Mouse (Mus musculus) heart, adult 8-10 months (tissue): ENCODE results near the gene Samd9l. TPM values are rescaled to one million over a fixed set of nuclear protein-coding genes. Genes with fewer than 3 reads are reported as not detected.
"Not testable (repeated sequence)": the region's sequence is repeated elsewhere in the genome, so short reads cannot be mapped to it uniquely, and the experiment has no call there.

Source experiments
- DNase-seq: peaks from one replicate; pipeline ENCODE4 v3.0.0; 2022; ENCODE audit warnings: low spot score
- total RNA-seq, 4 experiments: library from RNA; stranded (reverse); gene quantifications; 2 replicates each; pipeline ENCODE4 v1.2.4; 2022

The Samd9l gene
- total RNA-seq: 1 to 10 TPM; 5.7 to 9.1 (median 7.9) TPM

GRCm38 (mm10) chr6:3399340-3400068, at the start of gene Samd9l:
Samd9l (minus strand) TSS chr6:3399572.
- DNase-seq: peak; percentile 92

- peak; percentile 77 for DNase-seq
These were observed 48.0 kb upstream of the Samd9l start for GRCm38 (mm10) chr6:3447404-3447803.

- no peak for DNase-seq
These were observed 44.5 kb upstream of the Samd9l start for GRCm38 (mm10) chr6:3443905-3444304.

DNA sequence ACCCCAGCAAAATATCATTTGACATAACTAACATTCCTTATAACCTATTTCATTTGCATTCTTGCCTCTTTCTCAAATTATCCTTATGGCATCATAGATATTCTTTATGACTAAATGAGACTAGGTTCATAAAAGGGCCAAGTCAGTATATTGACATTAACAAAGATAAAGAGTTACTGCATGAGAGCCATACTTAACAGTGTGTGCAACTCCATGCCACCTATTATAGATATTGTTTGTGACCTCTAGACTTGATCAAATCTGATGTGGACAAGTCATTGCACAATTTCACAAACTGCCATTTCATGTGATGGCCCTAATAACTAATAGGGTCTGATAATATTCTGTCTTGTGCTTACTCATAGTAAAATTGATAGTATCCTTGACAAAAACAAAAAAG, 36.7 kb upstream of the Samd9l start:
- DNase-seq: no peak

- DNase-seq: not testable (repeated sequence)
These were observed 31.6 kb upstream of the Samd9l start for GRCm38 (mm10) chr6:3430976-3431375.

DNA sequence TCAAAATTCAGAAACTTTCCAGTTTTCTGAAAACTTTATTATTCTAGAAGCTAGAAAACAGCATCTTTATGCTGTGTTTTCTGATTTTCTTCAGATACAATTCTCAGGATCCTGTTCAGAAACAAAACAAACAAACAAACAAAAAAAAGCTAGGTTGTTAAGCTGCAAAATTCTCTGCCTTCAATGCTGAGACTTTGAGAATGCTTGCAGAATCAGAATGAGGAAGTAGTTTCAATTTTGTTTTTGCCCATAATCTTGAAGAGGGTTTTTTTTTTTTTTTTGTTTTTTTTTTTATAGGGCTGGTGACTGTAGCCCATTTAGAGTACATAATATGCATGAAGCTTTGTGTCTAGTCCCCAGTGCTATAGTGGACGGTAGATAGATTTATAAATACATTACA, 27.7 kb upstream of the Samd9l start:
- DNase-seq: no peak

DNA sequence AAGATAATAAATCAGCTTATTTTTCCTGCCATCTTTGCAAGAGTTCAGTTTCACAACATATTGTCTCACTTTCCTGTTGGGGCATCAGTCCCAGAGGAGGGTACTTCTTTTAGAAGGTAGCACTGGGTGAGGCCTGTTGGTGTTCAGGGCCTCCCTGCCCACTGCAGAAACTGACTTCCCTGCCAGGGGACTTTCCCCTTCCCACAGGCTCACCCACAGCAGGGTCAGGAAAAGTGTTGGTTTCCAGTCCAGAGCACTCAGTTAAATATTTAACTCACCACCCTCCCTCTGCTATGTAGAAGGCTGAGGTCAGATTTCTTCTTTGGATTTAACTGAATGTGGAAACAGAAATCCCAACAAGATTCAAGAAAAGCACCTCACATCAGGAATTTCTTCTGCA, 26.0 kb upstream of the Samd9l start:
- not testable (repeated sequence) for DNase-seq

GRCm38 (mm10) chr6:3424613-3425277, 25.4 kb upstream of the Samd9l start:
- peak; percentile 37 for DNase-seq

GRCm38 (mm10) chr6:3397182-3397906, 2.0 kb downstream of the Samd9l start:
- DNase-seq: peak; percentile 19

DNA sequence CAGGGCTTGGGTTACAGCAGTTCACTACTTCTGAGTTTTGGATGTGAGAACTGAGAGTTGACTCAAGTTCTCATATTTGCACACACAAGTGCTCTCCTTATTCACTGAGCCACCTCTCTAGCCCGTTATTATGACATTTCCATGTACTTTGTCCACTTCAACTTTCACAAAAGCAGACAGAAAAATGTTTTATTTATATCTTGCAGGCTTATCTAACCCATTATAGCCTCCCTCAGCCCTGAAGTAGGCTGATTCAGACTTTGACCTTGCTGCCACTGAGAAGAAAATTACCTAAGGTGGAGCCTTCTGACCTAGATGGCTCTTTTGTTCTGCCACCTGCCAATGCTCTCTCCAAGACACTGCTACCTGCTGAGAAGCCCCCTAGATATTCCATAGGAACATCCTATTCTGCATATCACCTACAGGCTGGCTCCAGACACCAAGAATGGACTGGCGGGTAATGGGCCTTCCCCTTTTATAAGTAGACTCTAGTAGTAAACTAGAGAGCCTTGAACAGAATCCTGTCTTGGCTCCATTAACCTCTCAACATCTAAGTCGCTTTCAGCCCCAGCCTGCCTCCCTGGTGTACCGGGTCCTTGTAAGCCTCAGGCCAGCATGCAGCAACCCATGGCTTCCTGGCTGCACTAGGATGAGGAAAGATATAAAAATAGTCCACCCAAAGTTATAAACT, 3.3 kb downstream of the Samd9l start:
- DNase-seq: not testable (repeated sequence)

GRCm38 (mm10) chr6:3389995-3390394, 9.4 kb downstream of the Samd9l start:
- no peak for DNase-seq

- DNase-seq: no peak
These were observed 12.8 kb downstream of the Samd9l start for GRCm38 (mm10) chr6:3386565-3386964.

DNA sequence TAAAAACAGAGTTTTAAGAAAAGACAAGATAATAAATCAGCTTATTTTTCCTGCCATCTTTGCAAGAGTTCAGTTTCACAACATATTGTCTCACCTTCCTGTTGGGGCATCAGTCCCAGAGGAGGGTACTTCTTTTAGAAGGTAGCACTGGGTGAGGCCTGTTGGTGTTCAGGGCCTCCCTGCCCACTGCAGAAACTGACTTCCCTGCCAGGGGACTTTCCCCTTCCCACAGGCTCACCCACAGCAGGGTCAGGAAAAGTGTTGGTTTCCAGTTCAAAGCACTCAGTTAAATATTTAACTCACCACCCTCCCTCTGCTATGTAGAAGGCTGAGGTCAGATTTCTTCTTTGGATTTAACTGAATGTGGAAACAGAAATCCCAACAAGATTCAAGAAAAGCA, 14.6 kb downstream of the Samd9l start:
- not testable (repeated sequence) for DNase-seq

GRCm38 (mm10) chr6:3384115-3384791, 15.1 kb downstream of the Samd9l start:
- DNase-seq: not testable (repeated sequence)

DNA sequence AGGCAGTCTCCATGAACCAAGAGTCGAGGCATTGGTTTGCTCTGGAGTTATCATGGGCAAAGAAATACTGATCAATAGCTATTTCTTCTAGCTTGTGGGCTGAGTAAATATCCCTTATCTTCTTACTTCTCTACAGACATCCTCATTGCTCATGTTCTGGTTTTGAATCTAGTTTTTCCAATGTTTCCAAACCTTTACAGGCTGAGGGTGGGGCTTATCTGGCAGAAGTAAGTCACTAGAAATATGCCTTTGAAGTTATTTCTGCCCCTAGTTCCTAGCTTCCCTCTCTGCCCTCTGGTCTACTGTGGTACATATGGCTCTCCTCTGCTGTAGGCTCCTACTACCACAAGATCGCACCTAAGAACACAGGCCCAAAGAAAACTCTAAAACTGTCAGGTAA, 20.2 kb downstream of the Samd9l start:
- DNase-seq: no peak

DNA sequence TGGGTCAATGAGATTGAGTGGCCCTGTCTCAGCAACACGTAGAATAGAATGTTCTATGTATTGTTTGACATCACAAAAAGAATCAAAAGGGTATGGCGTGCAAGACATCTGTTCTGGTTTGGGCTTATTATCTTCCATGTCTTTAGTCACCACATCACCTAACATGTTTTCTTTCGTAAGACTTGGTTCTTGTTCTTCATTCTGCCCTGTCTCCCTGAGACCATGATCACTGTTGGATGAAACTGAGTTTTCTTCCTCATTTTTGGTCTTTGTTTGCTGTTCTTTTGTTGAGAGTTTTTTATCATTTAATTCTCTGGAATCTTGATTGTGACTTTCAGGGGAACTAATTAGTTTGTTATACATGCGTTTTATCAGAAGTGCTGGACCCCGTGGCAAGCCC, 22.7 kb downstream of the Samd9l start:
- no peak for DNase-seq

DNA sequence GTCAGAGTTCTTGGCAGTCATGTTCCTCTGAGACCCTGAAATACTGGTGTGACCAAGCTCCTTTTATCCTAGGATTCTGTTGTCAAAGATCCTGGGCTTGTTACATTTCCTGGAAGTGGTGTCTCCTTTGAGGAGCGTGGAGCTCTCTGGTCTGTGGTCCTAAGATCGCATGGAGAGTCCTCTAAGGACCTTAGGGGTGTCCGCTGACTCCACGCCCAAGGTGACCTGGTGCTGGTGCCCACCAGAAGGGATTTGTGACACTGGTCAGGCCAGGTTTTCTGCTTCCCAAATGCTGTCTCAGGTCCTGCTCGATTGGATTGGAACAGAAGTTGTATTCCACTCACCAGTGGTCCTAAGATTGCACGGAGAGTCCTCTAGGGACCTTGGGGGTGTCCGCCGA, 29.8 kb downstream of the Samd9l start:
- no peak for DNase-seq

- not testable (repeated sequence) for DNase-seq
These were observed 33.8 kb downstream of the Samd9l start for GRCm38 (mm10) chr6:3365609-3366008.

DNA sequence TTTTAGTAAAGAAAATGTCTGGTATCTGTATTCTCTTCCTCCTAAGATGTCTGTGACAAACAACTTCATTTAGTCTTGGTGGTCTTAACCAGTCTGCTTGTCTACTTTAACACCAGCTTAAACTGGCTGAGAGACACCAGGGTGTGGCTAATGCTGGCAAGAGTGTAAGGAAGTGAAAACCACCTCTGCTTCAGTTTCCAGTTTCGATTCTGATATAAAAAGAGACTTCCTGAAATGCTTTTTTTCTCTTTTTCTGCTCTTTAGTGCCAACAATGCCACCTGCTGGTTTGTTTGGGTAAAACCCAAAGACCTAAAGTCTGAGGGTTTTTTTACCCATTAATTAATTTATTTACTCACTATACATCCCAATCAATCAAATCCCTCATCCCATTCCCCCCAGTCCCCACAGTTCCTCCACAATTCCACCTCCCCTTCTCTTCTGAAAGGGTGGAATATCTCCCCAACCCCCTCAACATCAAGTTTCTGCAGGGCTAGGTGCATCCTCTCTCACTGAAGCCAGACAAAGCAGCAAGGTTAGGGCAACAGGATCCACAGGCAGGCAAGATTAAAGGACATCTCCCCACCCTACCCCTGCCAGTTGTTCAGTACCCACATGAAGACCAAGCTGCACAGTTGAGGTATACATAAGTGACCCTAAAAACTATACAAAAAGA, 53.3 kb downstream of the Samd9l start:
- peak; percentile 74 for DNase-seq

- DNase-seq: not testable (repeated sequence)
These were observed 54.2 kb downstream of the Samd9l start for GRCm38 (mm10) chr6:3345043-3345639.
